ENCODE assay signal across 9 mouse cellular contexts in genomic region chr19:42272003-42272963, GRCm38 (mm10). TPM values are rescaled to one million over a fixed set of nuclear protein-coding genes. Genes with fewer than 3 reads are reported as not detected.
DNase-seq lines count a peak whose midpoint lies in the region; ATAC-seq lines count a peak whose summit lies in the region.
"Had no signal": no experiment of that assay in that cellular context is flagged by ENCODE, and none has a peak within 500 bp of the region (broad histone marks: within the 10 kb centered on the region; RNA-seq: fewer than 3 reads in every experiment).

No protein-coding gene starts in this region.

- no peaks in the 10 kb centered on the region for H3K36me3 ChIP-seq in embryonic facial prominence, embryonic 10.5 days (replicated peaks)
- H3K36me3 ChIP-seq in heart, embryonic 15.5 days = no peaks in the 10 kb centered on the region
- H3K36me3 ChIP-seq: liver, embryonic 15.5 days had no signal

- peaks cover 40% of the 10 kb centered on the region for H3K27me3 ChIP-seq in embryonic facial prominence, embryonic 10.5 days (replicated peaks; ENCODE audit: low read depth, poor library complexity, severe bottlenecking)
- peaks cover 34% of the 10 kb centered on the region for H3K27me3 ChIP-seq in heart, embryonic 15.5 days

- no peak overlapping the region for H3K4me3 ChIP-seq in embryonic facial prominence, embryonic 10.5 days
- no peak overlapping the region for H3K4me3 ChIP-seq in heart, embryonic 15.5 days
- H3K4me3 ChIP-seq: liver, embryonic 15.5 days had no signal

- peak; percentile 82 for DNase-seq in ES-CJ7 (ENCODE audit: low read depth, low spot score)
- peak; percentile 78 for DNase-seq in adrenal gland, postnatal 25 days
- peak; percentile 79 for DNase-seq in embryonic facial prominence, embryonic 10.5 days (ENCODE audit: low spot score)
- DNase-seq in layer of hippocampus, adult 9-11 months = peak; percentile 78
- peak; percentile 86 to 87 for DNase-seq in right cerebral cortex, postnatal 36 days (ENCODE audit: low spot score in 2 of 2)
- DNase-seq in yolk sac, embryonic 10.5 days (ENCODE audit: low spot score) = peak; percentile 57

- no peak for ATAC-seq in heart, embryonic 15.5 days (replicated peaks; ENCODE audit: insufficient number of reproducible peaks, insufficient read depth, low FRiP score, low read depth)
- ATAC-seq in megakaryocyte, adult 5-6 weeks (ENCODE audit: poor library complexity, severe bottlenecking) = peak; percentile 87

- H3K27ac ChIP-seq in embryonic facial prominence, embryonic 10.5 days (replicated peaks) = no peak overlapping the region
- H3K27ac ChIP-seq in heart, embryonic 15.5 days = no peak overlapping the region
- H3K27ac ChIP-seq: liver, embryonic 15.5 days had no signal

- no peaks in the 10 kb centered on the region for H3K9me3 ChIP-seq in embryonic facial prominence, embryonic 10.5 days
- no peaks in the 10 kb centered on the region for H3K9me3 ChIP-seq in heart, embryonic 15.5 days (replicated peaks)
- H3K9me3 ChIP-seq: liver, embryonic 15.5 days had no signal

- WGBS in embryonic facial prominence, embryonic 10.5 days = 42% methylated on average over 14 of the region's 14 CpGs
- 39% methylated on average over 14 of the region's 14 CpGs for WGBS in heart, embryonic 15.5 days

- H3K4me2 ChIP-seq in heart, embryonic 15.5 days = no peak overlapping the region
- H3K4me2 ChIP-seq: liver, embryonic 15.5 days had no signal

- 0 out of 2 replicates have a peak overlapping the region, but pooled peaks have one; percentile 6 for H3K9ac ChIP-seq in heart, embryonic 15.5 days
- H3K9ac ChIP-seq: liver, embryonic 15.5 days had no signal

- H3K4me1 ChIP-seq in embryonic facial prominence, embryonic 10.5 days = peaks cover 10% of the 10 kb centered on the region
- H3K4me1 ChIP-seq in heart, embryonic 15.5 days (replicated peaks) = peaks cover 3% of the 10 kb centered on the region; the same call in 1 of the 2 replicates
- H3K4me1 ChIP-seq: liver, embryonic 15.5 days had no signal

RNA-seq across cellular contexts. Expression of gene Golga7b, which starts 24.9 kb away (rescaled TPM):
- total RNA-seq in adrenal gland, postnatal 25 days (2021) = 0.86 and 1.2 TPM in 2 replicates
- polyA plus RNA-seq in embryonic facial prominence, embryonic 10.5 days (2016; fragmentation: Nextera tagmentation; extraction: Ambion mirVana) = 0.58 and 1.2 TPM in 2 replicates
- polyA plus RNA-seq in heart, embryonic 15.5 days (2015; fragmentation: Nextera tagmentation; extraction: Ambion mirVana) = 0.30 and 0.38 TPM in 2 replicates
- total RNA-seq in megakaryocyte, adult 5-6 weeks (2015) = not detected in 2 replicates
- total RNA-seq in megakaryocyte, adult 5-6 weeks (2017) = not detected in 2 replicates
- polyA plus RNA-seq: liver, embryonic 15.5 days had no signal
